Mouse (Mus musculus): ENCODE measurements at regions not wholly inside any gene's neighbourhood (a gene's known extent, or its start where the extent isn't known, plus 50 kb on each side); places are given as distances from the start of the nearest gene placed in this dataset.

DNA sequence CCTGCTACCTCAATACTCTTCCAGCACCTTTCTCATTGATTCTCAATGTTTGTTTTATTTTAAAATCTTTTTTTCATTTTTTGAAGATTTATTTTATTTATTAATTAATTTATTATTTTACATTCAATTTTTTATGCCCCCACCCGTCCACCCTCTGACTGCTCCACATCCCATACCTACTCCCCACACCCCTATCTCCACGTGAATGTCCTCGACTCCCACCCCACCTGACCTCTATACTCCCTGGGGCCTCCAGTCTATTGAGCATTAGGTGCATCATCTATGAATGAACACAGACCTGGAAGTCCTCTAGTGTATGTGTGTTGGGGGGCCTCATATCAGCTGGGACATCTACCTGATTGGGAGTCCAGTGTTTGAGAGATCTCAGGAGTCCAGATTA is 251.0 kb upstream of the 2610001J05Rik start:
- TF ChIP-seq CTCF (IDR thresholded peaks at IDR 0.05; ENCODE audit: control insufficient read depth, insufficient read depth, low read length) (no peak), POLR2A (IDR thresholded peaks at IDR 0.05; ENCODE audit: borderline replicate concordance, control insufficient read depth, low read depth, low read length) (no peak)

All from bone marrow, adult 2 months (tissue).